Mouse (Mus musculus) CH12.LX (cell line): Measurements from ENCODE around the gene Mid1.

Experiments used
- CTCF ChIP-seq, 2 experiments: IDR thresholded peaks in 1 of 2; conservative IDR thresholded peaks in 1 of 2; 2 replicates each; pipeline ENCODE4 v1.5.1; 2011 to 2012; ENCODE audit warnings: low read depth in 2 of 2, low read length in 2 of 2, improper control_type of control experiment in 1 of 2, inconsistent platforms in 1 of 2, mild to moderate bottlenecking in 1 of 2, moderate library complexity in 1 of 2
- E2F4 ChIP-seq: IDR thresholded peaks from 2 replicates; pipeline ENCODE4 v1.6.1; 2011; ENCODE audit warnings: low read depth, low read length, improper control_type of control experiment; ENCODE audit not compliant: insufficient replicate concordance
- EP300 ChIP-seq: IDR thresholded peaks from 2 replicates; pipeline ENCODE4 v1.6.1; 2011; ENCODE audit warnings: low read length, improper control_type of control experiment
- HCFC1 ChIP-seq: IDR thresholded peaks from 2 replicates; pipeline ENCODE4 v1.6.1; 2012; ENCODE audit warnings: low read depth, mild to moderate bottlenecking, inconsistent platforms, low read length, improper control_type of control experiment
- JUND ChIP-seq: conservative IDR thresholded peaks from 2 replicates; pipeline ENCODE4 v1.6.1; 2011; ENCODE audit warnings: low read depth, low read length, improper control_type of control experiment
- KAT2A ChIP-seq: IDR thresholded peaks from 2 replicates; pipeline ENCODE4 v1.6.1; 2012; ENCODE audit warnings: low read length, improper control_type of control experiment, inconsistent platforms; ENCODE audit not compliant: insufficient replicate concordance
- MAX ChIP-seq: IDR thresholded peaks from 2 replicates; pipeline ENCODE4 v1.6.1; 2011; ENCODE audit warnings: low read length, improper control_type of control experiment
- MXI1 ChIP-seq: IDR thresholded peaks from 2 replicates; pipeline ENCODE4 v1.6.1; 2011; ENCODE audit warnings: mild to moderate bottlenecking, low read depth, low read length, improper control_type of control experiment
- POLR2A ChIP-seq: IDR thresholded peaks from 2 replicates; pipeline ENCODE4 v1.6.1; 2011; ENCODE audit warnings: low read depth, mild to moderate bottlenecking, improper control_type of control experiment, low read length
- POLR2AphosphoS2 ChIP-seq: IDR thresholded peaks from 2 replicates; pipeline ENCODE4 v1.6.1; 2011; ENCODE audit warnings: low read depth, low read length, improper control_type of control experiment
- TCF12 ChIP-seq: IDR thresholded peaks from 2 replicates; pipeline ENCODE4 v1.6.1; 2014; ENCODE audit warnings: low read depth, mild to moderate bottlenecking, inconsistent platforms, low read length, improper control_type of control experiment
- ZMIZ1 ChIP-seq: IDR thresholded peaks from 2 replicates; pipeline ENCODE4 v1.6.1; 2012; ENCODE audit warnings: low read depth, mild to moderate bottlenecking, inconsistent platforms, low read length, improper control_type of control experiment
- ZNF384 ChIP-seq: IDR thresholded peaks from 2 replicates; pipeline ENCODE4 v1.6.1; 2012; ENCODE audit warnings: low read depth, low read length, improper control_type of control experiment, inconsistent platforms

DNA sequence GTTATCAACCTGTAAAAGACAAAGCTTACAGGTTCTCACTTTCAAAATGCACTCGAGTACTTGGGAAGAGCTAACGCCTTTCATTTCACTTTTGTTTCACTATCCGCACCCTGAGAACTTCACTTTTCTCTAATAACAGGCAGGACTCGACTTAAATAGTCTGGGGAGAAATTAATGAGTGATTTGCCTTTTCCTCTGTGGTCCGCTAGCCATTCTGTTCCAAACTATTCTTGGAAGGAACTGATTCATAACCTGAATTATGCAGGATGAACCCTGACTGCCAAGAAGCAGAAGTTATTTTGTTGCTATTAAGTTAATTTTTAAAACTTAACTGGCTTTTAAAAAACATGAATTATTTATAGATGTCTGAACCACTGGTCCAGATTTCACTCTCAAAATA, 120.8 kb downstream of the Mid1 start:
- TF ChIP-seq CTCF (conservative IDR thresholded peaks at IDR 0.05 in 1 of 2, IDR thresholded peaks at IDR 0.05 in 1 of 2; ENCODE audit: low read depth in 2 of 2, low read length in 2 of 2), result no peak
- no peak for TF ChIP-seq EP300
- TF ChIP-seq ZNF384, result no peak
- TF ChIP-seq POLR2A, result no peak
- no peak for TF ChIP-seq MAX
- no peak for TF ChIP-seq KAT2A
- TF ChIP-seq POLR2AphosphoS2, result no peak
- TF ChIP-seq MXI1, result no peak
- TF ChIP-seq ZMIZ1, result no peak
- no peak for TF ChIP-seq JUND
- TF ChIP-seq TCF12, result no peak
- TF ChIP-seq E2F4, result no peak
- TF ChIP-seq HCFC1, result no peak
